Mouse (Mus musculus): ENCODE results near the gene Celf1. TPM values are rescaled to one million over a fixed set of nuclear protein-coding genes. Genes with fewer than 3 reads are reported as not detected.

Celf1 gene
- polyA plus RNA-seq (2014; fragmentation: Illumina TruSeq; extraction: RNeasy Lipid Tissue Mini Kit (QIAGEN cat#74804); ENCODE audit: insufficient read depth, low read depth, low replicate concordance) = 21.3 TPM

GRCm38 (mm10) chr2:90940233-90941229 is at the start of gene Celf1:
Gene Celf1, plus strand, starts transcription at chr2:90940382.

GRCm38 (mm10) chr2:90904076-90904855 is 35.9 kb upstream of the Celf1 start, which contains the start of the genes Kbtbd4 and Ndufs3:
Gene Kbtbd4, plus strand, starts transcription at chr2:90904740.
Gene Ndufs3, minus strand, starts transcription at chr2:90904827.

GRCm38 (mm10) chr2:91035385-91035784 is 95.2 kb downstream of the Celf1 start, which contains the start of gene Rapsn:
Gene Rapsn, plus strand, starts transcription at chr2:91035620.

GRCm38 (mm10) chr2:91053934-91054382 is 113.8 kb downstream of the Celf1 start, which contains the start of gene Psmc3:
Gene Psmc3, plus strand, starts transcription at chr2:91054009.

Other genes with a start within 250 kb of the Celf1 start
- 14.6 TPM for gene Fnbp4, start 195.0 kb upstream of the Celf1 start, polyA plus RNA-seq (2014; fragmentation: Illumina TruSeq; extraction: RNeasy Lipid Tissue Mini Kit (QIAGEN cat#74804); ENCODE audit: insufficient read depth, low read depth, low replicate concordance)
- gene Agbl2, start 157.7 kb upstream of the Celf1 start, polyA plus RNA-seq (2014; fragmentation: Illumina TruSeq; extraction: RNeasy Lipid Tissue Mini Kit (QIAGEN cat#74804); ENCODE audit: insufficient read depth, low read depth, low replicate concordance) = 2.5 TPM
- 106 TPM for gene Mtch2, start 93.2 kb upstream of the Celf1 start, polyA plus RNA-seq (2014; fragmentation: Illumina TruSeq; extraction: RNeasy Lipid Tissue Mini Kit (QIAGEN cat#74804); ENCODE audit: insufficient read depth, low read depth, low replicate concordance)
- 2.3 TPM for gene C1qtnf4, start 54.5 kb upstream of the Celf1 start, polyA plus RNA-seq (2014; fragmentation: Illumina TruSeq; extraction: RNeasy Lipid Tissue Mini Kit (QIAGEN cat#74804); ENCODE audit: insufficient read depth, low read depth, low replicate concordance)
- 9.1 TPM for gene Kbtbd4, start 35.6 kb upstream of the Celf1 start, polyA plus RNA-seq (2014; fragmentation: Illumina TruSeq; extraction: RNeasy Lipid Tissue Mini Kit (QIAGEN cat#74804); ENCODE audit: insufficient read depth, low read depth, low replicate concordance)
- 125 TPM for gene Ndufs3, start 35.6 kb upstream of the Celf1 start, polyA plus RNA-seq (2014; fragmentation: Illumina TruSeq; extraction: RNeasy Lipid Tissue Mini Kit (QIAGEN cat#74804); ENCODE audit: insufficient read depth, low read depth, low replicate concordance)
- 1.7 TPM for gene Rapsn, start 95.2 kb downstream of the Celf1 start, polyA plus RNA-seq (2014; fragmentation: Illumina TruSeq; extraction: RNeasy Lipid Tissue Mini Kit (QIAGEN cat#74804); ENCODE audit: insufficient read depth, low read depth, low replicate concordance)
- gene Psmc3, start 113.6 kb downstream of the Celf1 start, polyA plus RNA-seq (2014; fragmentation: Illumina TruSeq; extraction: RNeasy Lipid Tissue Mini Kit (QIAGEN cat#74804); ENCODE audit: insufficient read depth, low read depth, low replicate concordance) = 141 TPM
- gene Slc39a13, start 130.0 kb downstream of the Celf1 start, polyA plus RNA-seq (2014; fragmentation: Illumina TruSeq; extraction: RNeasy Lipid Tissue Mini Kit (QIAGEN cat#74804); ENCODE audit: insufficient read depth, low read depth, low replicate concordance) = 22.6 TPM
- 29.8 TPM for gene Spi1, start 142.0 kb downstream of the Celf1 start, polyA plus RNA-seq (2014; fragmentation: Illumina TruSeq; extraction: RNeasy Lipid Tissue Mini Kit (QIAGEN cat#74804); ENCODE audit: insufficient read depth, low read depth, low replicate concordance)
- gene Mybpc3, start 177.8 kb downstream of the Celf1 start, polyA plus RNA-seq (2014; fragmentation: Illumina TruSeq; extraction: RNeasy Lipid Tissue Mini Kit (QIAGEN cat#74804); ENCODE audit: insufficient read depth, low read depth, low replicate concordance) = 3.7 TPM
- gene Madd, start 243.5 kb downstream of the Celf1 start, polyA plus RNA-seq (2014; fragmentation: Illumina TruSeq; extraction: RNeasy Lipid Tissue Mini Kit (QIAGEN cat#74804); ENCODE audit: insufficient read depth, low read depth, low replicate concordance) = 15.5 TPM

Data from lung, adult 10 weeks (tissue).